Mouse (Mus musculus) heart, postnatal 10 days (tissue): ENCODE data around the gene Nrp2. TPM values are rescaled to one million over a fixed set of nuclear protein-coding genes. Genes with fewer than 3 reads are reported as not detected.
A peak's percentile ranks its signal among the peaks of the same experiment; 100 is the strongest.

ENCODE experiments used
- DNase-seq, 2 experiments: peaks; one replicate each; pipeline ENCODE4 v3.0.0; 2021
- intact Hi-C: fragments of 180-260 bp; cut with DNase I; formaldehyde crosslinking; loops from one replicate; pipeline ENCODE4 v1.15.1; 2025
- total RNA-seq, 2 experiments: library from RNA; stranded (reverse); gene quantifications; 2 replicates each; pipeline ENCODE4 v1.2.3; 2021

Nrp2 gene
- total RNA-seq, 2 experiments from 2014 or later = 64.3 to 76.0 TPM

- intact Hi-C loops = no loop called here
- no peak for DNase-seq
Observed at GRCm38 (mm10) chr1:62720727-62721705, 17.9 kb downstream of the Nrp2 start.

- DNase-seq = no peak
- intact Hi-C loops = no loop called here
Observed at GRCm38 (mm10) chr1:62721706-62722187, 18.7 kb downstream of the Nrp2 start.

GRCm38 (mm10) chr1:62722526-62722925 is 19.4 kb downstream of the Nrp2 start:
- intact Hi-C loops = no loop called here
- no peak for DNase-seq

- DNase-seq = no peak
- intact Hi-C loops = no loop called here
Observed at GRCm38 (mm10) chr1:62723891-62724290, 20.8 kb downstream of the Nrp2 start.

- intact Hi-C loops = no loop called here
Observed at GRCm38 (mm10) chr1:62724461-62725021, 21.5 kb downstream of the Nrp2 start.

GRCm38 (mm10) chr1:62725032-62725678 is 22.1 kb downstream of the Nrp2 start:
- DNase-seq = no peak
- intact Hi-C loops = no loop called here

More at GRCm38 (mm10) chr1:62724461-62725021, 21.5 kb downstream of the Nrp2 start:
- peak in 1 of 2 experiments; percentile 46 for DNase-seq

GRCm38 (mm10) chr1:62727191-62727590 is 24.1 kb downstream of the Nrp2 start:
- intact Hi-C loops = no loop called here
- DNase-seq = no peak

GRCm38 (mm10) chr1:62728421-62728820 is 25.3 kb downstream of the Nrp2 start:
- intact Hi-C loops = no loop called here
- no peak for DNase-seq

GRCm38 (mm10) chr1:62728926-62729325 is 25.8 kb downstream of the Nrp2 start:
- DNase-seq = no peak
- intact Hi-C loops = no loop called here

GRCm38 (mm10) chr1:62729345-62730150 is 26.5 kb downstream of the Nrp2 start:
- intact Hi-C loops = no loop called here
- DNase-seq = no peak

- intact Hi-C loops = no loop called here
- DNase-seq = no peak
Observed at GRCm38 (mm10) chr1:62732036-62732435, 29.0 kb downstream of the Nrp2 start.

- DNase-seq = no peak
- intact Hi-C loops = no loop called here
Observed at GRCm38 (mm10) chr1:62734420-62734931, 31.4 kb downstream of the Nrp2 start.

GRCm38 (mm10) chr1:62734980-62735379 is 31.9 kb downstream of the Nrp2 start:
- intact Hi-C loops = no loop called here
- DNase-seq = no peak

GRCm38 (mm10) chr1:62735835-62736234 is 32.8 kb downstream of the Nrp2 start:
- intact Hi-C loops = no loop called here
- no peak for DNase-seq

GRCm38 (mm10) chr1:62736455-62737012 is 33.4 kb downstream of the Nrp2 start:
- DNase-seq = no peak
- intact Hi-C loops = no loop called here

GRCm38 (mm10) chr1:62738165-62738564 is 35.1 kb downstream of the Nrp2 start:
- intact Hi-C loops = no loop called here
- DNase-seq = no peak

GRCm38 (mm10) chr1:62742092-62742491 is 39.0 kb downstream of the Nrp2 start:
- intact Hi-C loops = no loop called here
- peak; percentile 37 to 53 for DNase-seq

GRCm38 (mm10) chr1:62743064-62743694 is 40.1 kb downstream of the Nrp2 start:
- intact Hi-C loops = no loop called here
- DNase-seq = no peak

GRCm38 (mm10) chr1:62745889-62746288 is 42.8 kb downstream of the Nrp2 start:
- intact Hi-C loops = no loop called here

More at GRCm38 (mm10) chr1:62745889-62746288, 42.8 kb downstream of the Nrp2 start:
- no peak for DNase-seq
